Comparison of ENCODE assay signal across 11 mouse cellular contexts in the genomic region with DNA sequence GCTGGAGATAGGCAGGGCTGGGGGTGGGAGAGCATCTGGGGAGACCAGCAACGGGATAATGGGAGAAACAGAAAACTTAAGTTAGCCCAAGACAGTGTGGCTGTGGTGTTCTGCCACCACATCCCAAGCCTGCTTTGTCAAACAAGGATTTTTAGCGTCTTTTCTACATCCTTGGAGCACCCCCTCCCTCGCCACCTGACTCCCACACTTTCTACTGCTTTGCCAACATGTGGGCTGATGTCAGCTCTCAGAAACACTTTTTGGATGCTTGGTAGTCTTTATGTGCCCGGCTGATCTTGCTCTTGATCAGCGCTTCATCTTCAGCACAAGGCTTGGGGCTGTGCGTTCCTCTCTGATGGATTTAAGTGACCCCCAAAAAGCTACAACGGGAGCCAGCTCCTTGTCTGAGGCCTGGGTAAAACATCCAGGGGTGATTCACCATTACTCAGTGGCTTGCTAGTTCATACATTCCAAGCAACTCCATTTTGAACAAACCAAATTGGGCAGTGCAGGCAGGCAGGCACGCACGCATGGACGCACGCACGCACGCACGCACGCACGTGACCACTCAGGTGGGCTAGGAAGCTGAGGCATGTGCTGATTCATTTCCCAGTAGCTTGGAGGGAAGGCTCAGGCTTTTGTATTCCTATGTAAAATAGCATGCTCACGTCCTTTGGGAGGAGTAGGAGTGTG.
DNase-seq lines count a peak whose midpoint lies in the region; ATAC-seq and TF ChIP-seq lines count a peak whose summit lies in the region.
"Had no signal": no experiment of that assay in that cellular context is flagged by ENCODE, and none has a peak within 500 bp of the region (broad histone marks: within the 10 kb centered on the region; RNA-seq: fewer than 3 reads in every experiment).

No protein-coding gene starts in this region.

- H3K27ac ChIP-seq in heart, postnatal 0 days (ENCODE audit: low read depth) = no peak overlapping the region
- H3K27ac ChIP-seq in heart, adult 2 months = no peak overlapping the region
- H3K27ac ChIP-seq in midbrain, embryonic 14.5 days (replicated peaks; ENCODE audit: low read depth, low read length) = peak overlapping the region; percentile 68
- H3K27ac ChIP-seq: embryonic facial prominence, embryonic 12.5 days; lung, embryonic 15.5 days had no signal

- no peaks in the 10 kb centered on the region for H3K4me1 ChIP-seq in heart, postnatal 0 days (ENCODE audit: control insufficient read depth, insufficient read depth)
- H3K4me1 ChIP-seq in heart, adult 2 months (ENCODE audit: control insufficient read depth, insufficient read depth, low read length) = no peaks in the 10 kb centered on the region
- H3K4me1 ChIP-seq in midbrain, embryonic 14.5 days (ENCODE audit: control insufficient read depth, insufficient read depth, low read length) = peaks cover 23% of the 10 kb centered on the region; the same call in 1 of the 2 replicates
- H3K4me1 ChIP-seq: lung, embryonic 15.5 days had no signal

- TF ChIP-seq POLR2A in heart, adult 2 months (IDR thresholded peaks at IDR 0.05; ENCODE audit: insufficient read depth, low read depth, low read length) = no peak

- no peak for TF ChIP-seq EP300 in heart, postnatal 0 days (IDR thresholded peaks at IDR 0.05; ENCODE audit: low read depth)
- no peak for TF ChIP-seq EP300 in heart, adult 2 months (IDR thresholded peaks at IDR 0.05; ENCODE audit: insufficient read depth, low read depth, low read length)

- intact Hi-C loops in heart, adult 2 months (cut with DNase I) = no loop called here

- H3K9me3 ChIP-seq in heart, postnatal 0 days (replicated peaks; ENCODE audit: control insufficient read depth, low read length) = 0 out of 2 replicates have a peak, but pooled peaks cover 5% of the 10 kb centered on the region
- H3K9me3 ChIP-seq in midbrain, embryonic 14.5 days (ENCODE audit: control insufficient read depth, low read length) = no peaks in the 10 kb centered on the region
- H3K9me3 ChIP-seq: embryonic facial prominence, embryonic 12.5 days; lung, embryonic 15.5 days had no signal

- peak; percentile 39; the same call in 1 of the 2 replicates for ATAC-seq in heart, postnatal 0 days (ENCODE audit: insufficient read depth, low read depth)
- no peak for ATAC-seq in midbrain, embryonic 14.5 days (ENCODE audit: low FRiP score, low TSS enrichment)

- peaks cover 19% of the 10 kb centered on the region; the same call in 1 of the 2 replicates for H3K27me3 ChIP-seq in heart, postnatal 0 days (ENCODE audit: control insufficient read depth, insufficient read depth, low read length)
- no peaks in the 10 kb centered on the region; the same call in none of the 2 replicates for H3K27me3 ChIP-seq in heart, adult 2 months (ENCODE audit: control insufficient read depth, insufficient read depth, low read length)
- no peaks in the 10 kb centered on the region for H3K27me3 ChIP-seq in midbrain, embryonic 14.5 days (ENCODE audit: control insufficient read depth, insufficient read depth, low read length)
- H3K27me3 ChIP-seq: embryonic facial prominence, embryonic 12.5 days; lung, embryonic 15.5 days had no signal

- no peaks in the 10 kb centered on the region for H3K36me3 ChIP-seq in heart, postnatal 0 days (replicated peaks; ENCODE audit: control insufficient read depth, insufficient read depth, low read length)
- H3K36me3 ChIP-seq in heart, adult 2 months (ENCODE audit: control insufficient read depth, insufficient read depth, low read length) = no peaks in the 10 kb centered on the region
- H3K36me3 ChIP-seq in midbrain, embryonic 14.5 days (ENCODE audit: control insufficient read depth, insufficient read depth, low read length) = no peaks in the 10 kb centered on the region
- H3K36me3 ChIP-seq: embryonic facial prominence, embryonic 12.5 days; lung, embryonic 15.5 days had no signal

- H3K9ac ChIP-seq in heart, postnatal 0 days (replicated peaks; ENCODE audit: low read depth, low read length) = no peak overlapping the region
- no peak overlapping the region for H3K9ac ChIP-seq in heart, adult 2 months (ENCODE audit: low read depth, low read length)
- H3K9ac ChIP-seq in midbrain, embryonic 14.5 days (replicated peaks; ENCODE audit: low read length) = no peak overlapping the region
- H3K9ac ChIP-seq: embryonic facial prominence, embryonic 12.5 days; lung, embryonic 15.5 days had no signal

- 75% methylated on average over 17 of the region's 17 CpGs for WGBS in heart, postnatal 0 days
- WGBS in heart, adult 2 months = 64% methylated on average over 17 of the region's 17 CpGs
- WGBS in midbrain, embryonic 14.5 days = 74% methylated on average over 17 of the region's 17 CpGs

- H3K4me2 ChIP-seq in heart, postnatal 0 days (ENCODE audit: low read depth, low read length) = no peak overlapping the region
- H3K4me2 ChIP-seq in midbrain, embryonic 14.5 days (ENCODE audit: low read length) = no peak overlapping the region
- H3K4me2 ChIP-seq: embryonic facial prominence, embryonic 12.5 days; lung, embryonic 15.5 days had no signal

- H3K79me2 ChIP-seq in heart, adult 2 months (replicated peaks; ENCODE audit: control insufficient read depth, insufficient read depth, low read length) = no peaks in the 10 kb centered on the region

- no peak overlapping the region for H3K4me3 ChIP-seq in heart, postnatal 0 days (ENCODE audit: low read depth, low read length)
- no peak overlapping the region for H3K4me3 ChIP-seq in heart, adult 2 months
- no peak overlapping the region for H3K4me3 ChIP-seq in midbrain, embryonic 14.5 days (replicated peaks; ENCODE audit: low read depth, low read length)
- H3K4me3 ChIP-seq: embryonic facial prominence, embryonic 12.5 days; lung, embryonic 15.5 days had no signal

- DNase-seq in heart, postnatal 0 days (ENCODE audit: low spot score) = no peak
- DNase-seq in heart, adult 2 months = no peak
- peak; percentile 86 for DNase-seq in Muller cell, postnatal 12 days (ENCODE audit: inconsistent ontology term)
- DNase-seq in frontal cortex, adult 2 months (ENCODE audit: extremely low spot score in 1 of 2, low spot score in 1 of 2) = peak; percentile 60 to 76
- DNase-seq in midbrain, embryonic 14.5 days = peak; percentile 53
- no peak for DNase-seq in embryo, embryonic 11 days
- no peak for DNase-seq in lung, adult 18-20 months
- DNase-seq in embryo, embryonic 10 days (ENCODE audit: low spot score) = no peak
- DNase-seq: gastrocnemius, postnatal 36 days had no signal

- no peak for TF ChIP-seq CTCF in heart, postnatal 0 days (IDR thresholded peaks at IDR 0.05; ENCODE audit: low read depth)
- no peak for TF ChIP-seq CTCF in heart, adult 2 months (IDR thresholded peaks at IDR 0.05)

Comparison
In these comparisons a context has a peak if more than half of its experiments do, and no peak if none do; other contexts are left out.
1. DNase-seq: peak in Muller cell, postnatal 12 days (single experiment), frontal cortex, adult 2 months (2 of 2) and midbrain, embryonic 14.5 days (single experiment); none in heart, postnatal 0 days (single experiment), heart, adult 2 months (0 of 2), embryo, embryonic 11 days (single experiment), lung, adult 18-20 months (0 of 2) and embryo, embryonic 10 days (single experiment).